Mouse (Mus musculus) small intestine, adult 2 months (tissue): Measurements from ENCODE around the gene Rph3a. TPM values are rescaled to one million over a fixed set of nuclear protein-coding genes. Genes with fewer than 3 reads are reported as not detected.
A peak's percentile ranks its signal among the peaks of the same experiment; 100 is the strongest.
"Not testable (repeated sequence)": the region's sequence is repeated elsewhere in the genome, so short reads cannot be mapped to it uniquely, and the experiment has no call there.

ENCODE experiments used
- H3K27ac ChIP-seq: fragments of 200-500 bp; 2 replicates; pipeline ENCODE4 v1.5.1; 2012; ENCODE audit warnings: low read depth, low read length, control low read depth, inconsistent platforms; ENCODE audit not compliant: insufficient read depth
- H3K27me3 ChIP-seq: fragments of 200-500 bp; 2 replicates; pipeline ENCODE4 v1.6.1; 2012; ENCODE audit warnings: mild to moderate bottlenecking, moderate library complexity, low read length, inconsistent platforms; ENCODE audit not compliant: control insufficient read depth, insufficient read depth
- H3K36me3 ChIP-seq: fragments of 200-500 bp; 2 replicates; pipeline ENCODE4 v1.6.1; 2012; ENCODE audit warnings: mild to moderate bottlenecking, low read length, control low read depth, inconsistent platforms; ENCODE audit not compliant: control insufficient read depth, insufficient read depth
- H3K4me1 ChIP-seq: fragments of 200-500 bp; 2 replicates; pipeline ENCODE4 v1.6.1; 2012; ENCODE audit warnings: low read length, inconsistent platforms, mixed read lengths; ENCODE audit not compliant: control insufficient read depth, insufficient read depth, insufficient read length
- H3K4me3 ChIP-seq: fragments of 200-500 bp; 2 replicates; pipeline ENCODE4 v1.5.1; 2012; ENCODE audit warnings: low read depth, mild to moderate bottlenecking, control low read depth, inconsistent platforms, low read length, moderate library complexity
- CTCF ChIP-seq: fragments of 200-500 bp; IDR thresholded peaks from 2 replicates; pipeline ENCODE4 v1.5.1; 2012; ENCODE audit warnings: low read depth, mild to moderate bottlenecking, control low read depth, inconsistent platforms, low read length, moderate library complexity, mixed read lengths; ENCODE audit not compliant: insufficient replicate concordance, insufficient read length; ENCODE audit errors: extremely low read depth
- POLR2A ChIP-seq: fragments of 200-500 bp; IDR thresholded peaks from 2 replicates; pipeline ENCODE4 v1.6.1; 2012; ENCODE audit warnings: low read depth, mild to moderate bottlenecking, control low read depth, inconsistent platforms, low read length, moderate library complexity
- WGBS: fragments of 180-500 bp; shearing (Covaris S2); methylation state at CpG from one replicate; pipeline ENCODE4 v1.1.7; 2018; 5-methylcytosine and 5-hydroxymethylcytosine counted together
- polyA plus RNA-seq: library from polyadenylated mRNA; depleted of rRNA; stranded (reverse); fragments of >200 nt; gene quantifications from 2 replicates; pipeline ENCODE4 v1.2.3, GENCODE M21; 2012

The Rph3a gene
- polyA plus RNA-seq, 1 experiment = 0.35 TPM

GRCm38 (mm10) chr5:120902056-120902455 is 107.8 kb downstream of the Rph3a start:
- no peak overlapping the region for H3K4me3 ChIP-seq
- H3K4me1 ChIP-seq = no peaks in the 10 kb centered on the region
- no peaks in the 10 kb centered on the region for H3K27me3 ChIP-seq
- H3K27ac ChIP-seq = no peak overlapping the region
- peaks cover 22% of the 10 kb centered on the region for H3K36me3 ChIP-seq
- WGBS = 94% methylated on average over 5 of the region's 5 CpGs
- TF ChIP-seq POLR2A = no peak
- TF ChIP-seq CTCF = no peak

GRCm38 (mm10) chr5:120900666-120901065 is 109.2 kb downstream of the Rph3a start:
- H3K4me1 ChIP-seq = no peaks in the 10 kb centered on the region

DNA sequence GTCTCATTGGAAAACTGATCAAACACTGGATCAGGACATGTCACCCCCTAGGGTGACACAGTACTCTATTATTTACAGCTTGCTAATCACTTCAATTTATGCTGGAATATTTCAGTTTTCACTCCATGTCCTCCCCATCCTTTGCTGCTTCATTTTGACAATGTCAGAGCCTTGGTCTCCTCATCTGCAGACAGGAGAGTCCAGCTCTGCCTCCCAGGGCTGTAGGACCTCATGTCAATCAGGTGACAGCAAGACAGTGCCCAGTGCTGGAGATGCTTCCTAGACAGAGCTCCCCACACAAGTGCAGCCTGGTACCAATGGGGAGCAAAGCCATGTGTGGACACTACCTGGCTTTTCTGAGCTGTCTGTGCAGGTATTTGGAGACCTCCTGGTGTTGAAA is 111.2 kb downstream of the Rph3a start:
- H3K27me3 ChIP-seq = no peaks in the 10 kb centered on the region
- TF ChIP-seq POLR2A (no peak), CTCF (no peak)
- no peak overlapping the region for H3K27ac ChIP-seq

More at GRCm38 (mm10) chr5:120900666-120901065, 109.2 kb downstream of the Rph3a start:
- 63% methylated on average over 1 of the region's 1 CpGs for WGBS
- no peak for TF ChIP-seq POLR2A
- no peak for TF ChIP-seq CTCF
- Histone ChIP-seq H3K4me3 (no peak overlapping the region), H3K27ac (no peak overlapping the region), H3K27me3 (no peaks in the 10 kb centered on the region), H3K36me3 (peaks cover 22% of the 10 kb centered on the region)

GRCm38 (mm10) chr5:120898307-120898706 is 111.6 kb downstream of the Rph3a start:
- Histone ChIP-seq H3K4me3 (no peak overlapping the region), H3K27ac (no peak overlapping the region), H3K27me3 (no peaks in the 10 kb centered on the region), H3K36me3 (peaks cover 25% of the 10 kb centered on the region), H3K4me1 (no peaks in the 10 kb centered on the region)
- TF ChIP-seq POLR2A (no peak), CTCF (no peak)
- 91% methylated on average over 6 of the region's 6 CpGs for WGBS

More for the DNA sequence above, 111.2 kb downstream of the Rph3a start:
- Histone ChIP-seq H3K4me1 (no peaks in the 10 kb centered on the region), H3K4me3 (no peak overlapping the region), H3K36me3 (peaks cover 25% of the 10 kb centered on the region)

DNA sequence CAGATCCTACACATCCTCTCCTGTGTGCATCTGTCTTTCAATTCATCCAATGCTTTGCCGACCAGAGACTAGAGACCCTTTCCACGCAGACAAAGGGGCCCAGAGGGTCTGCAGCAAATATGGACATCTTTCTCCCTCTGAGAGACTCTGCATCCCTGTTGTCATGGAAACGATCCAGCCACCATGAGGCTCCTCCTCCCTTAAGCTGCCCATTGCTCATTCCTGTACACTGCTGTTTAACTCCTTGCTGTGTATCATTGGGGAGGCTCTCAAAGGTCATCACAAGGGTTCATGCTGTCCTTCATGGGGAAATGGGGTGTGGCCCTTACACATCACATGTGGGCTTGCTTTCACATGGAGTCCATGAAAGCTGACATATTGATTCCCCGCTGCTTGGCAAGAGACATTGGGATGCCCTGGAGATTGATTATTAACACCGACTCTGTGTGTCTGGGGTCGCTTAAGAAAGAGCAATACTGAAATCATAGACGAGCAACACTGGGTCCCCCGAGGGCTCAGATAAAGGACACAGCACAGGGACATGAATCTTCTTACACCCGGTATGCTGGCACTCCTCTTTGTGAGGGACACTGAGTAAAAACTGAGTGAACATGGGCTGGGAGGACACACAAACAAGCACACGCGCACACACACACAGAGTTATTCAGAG is 114.5 kb downstream of the Rph3a start:
- H3K27ac ChIP-seq = no peak overlapping the region
- TF ChIP-seq CTCF (no peak), POLR2A (no peak)
- H3K4me1 ChIP-seq = peaks cover 12% of the 10 kb centered on the region; the same call in 1 of the 2 replicates
- no peak overlapping the region for H3K4me3 ChIP-seq
- peaks cover 14% of the 10 kb centered on the region; the same call in 1 of the 2 replicates for H3K36me3 ChIP-seq
- no peaks in the 10 kb centered on the region for H3K27me3 ChIP-seq
- 88% methylated on average over 11 of the region's 11 CpGs for WGBS

GRCm38 (mm10) chr5:120894692-120895091 is 115.2 kb downstream of the Rph3a start:
- Histone ChIP-seq H3K36me3 (peaks cover 14% of the 10 kb centered on the region; the same call in 1 of the 2 replicates), H3K4me1 (peaks cover 12% of the 10 kb centered on the region; the same call in 1 of the 2 replicates)
- H3K27ac ChIP-seq, H3K4me3 ChIP-seq, H3K27me3 ChIP-seq: not testable (repeated sequence)
- 43% methylated on average over 2 of the region's 2 CpGs for WGBS

- not testable (repeated sequence) for H3K36me3 ChIP-seq, H3K27me3 ChIP-seq, H3K27ac ChIP-seq, H3K4me3 ChIP-seq
- peaks cover 12% of the 10 kb centered on the region; the same call in 1 of the 2 replicates for H3K4me1 ChIP-seq
- WGBS = 92% methylated on average over 4 of the region's 4 CpGs
These were observed 116.0 kb downstream of the Rph3a start for GRCm38 (mm10) chr5:120893866-120894265.

- Histone ChIP-seq H3K4me3 (no peak overlapping the region), H3K36me3 (peaks cover 3% of the 10 kb centered on the region; the same call in 1 of the 2 replicates), H3K27me3 (no peaks in the 10 kb centered on the region), H3K4me1 (peaks cover 12% of the 10 kb centered on the region; the same call in 1 of the 2 replicates), H3K27ac (no peak overlapping the region)
- 57% methylated on average over 2 of the region's 2 CpGs for WGBS
- no peak for TF ChIP-seq CTCF
- TF ChIP-seq POLR2A = no peak
These were observed 117.6 kb downstream of the Rph3a start for GRCm38 (mm10) chr5:120892243-120892660.

GRCm38 (mm10) chr5:120891566-120892242 is 118.2 kb downstream of the Rph3a start:
- H3K27me3 ChIP-seq, H3K4me3 ChIP-seq, H3K36me3 ChIP-seq: not testable (repeated sequence)
- Histone ChIP-seq H3K27ac (peak overlapping the region; percentile 33), H3K4me1 (peaks cover 12% of the 10 kb centered on the region; the same call in 1 of the 2 replicates)
- 23% methylated on average over 2 of the region's 2 CpGs for WGBS
